Comparison of ENCODE assay signal across 8 mouse cellular contexts in the genomic region with DNA sequence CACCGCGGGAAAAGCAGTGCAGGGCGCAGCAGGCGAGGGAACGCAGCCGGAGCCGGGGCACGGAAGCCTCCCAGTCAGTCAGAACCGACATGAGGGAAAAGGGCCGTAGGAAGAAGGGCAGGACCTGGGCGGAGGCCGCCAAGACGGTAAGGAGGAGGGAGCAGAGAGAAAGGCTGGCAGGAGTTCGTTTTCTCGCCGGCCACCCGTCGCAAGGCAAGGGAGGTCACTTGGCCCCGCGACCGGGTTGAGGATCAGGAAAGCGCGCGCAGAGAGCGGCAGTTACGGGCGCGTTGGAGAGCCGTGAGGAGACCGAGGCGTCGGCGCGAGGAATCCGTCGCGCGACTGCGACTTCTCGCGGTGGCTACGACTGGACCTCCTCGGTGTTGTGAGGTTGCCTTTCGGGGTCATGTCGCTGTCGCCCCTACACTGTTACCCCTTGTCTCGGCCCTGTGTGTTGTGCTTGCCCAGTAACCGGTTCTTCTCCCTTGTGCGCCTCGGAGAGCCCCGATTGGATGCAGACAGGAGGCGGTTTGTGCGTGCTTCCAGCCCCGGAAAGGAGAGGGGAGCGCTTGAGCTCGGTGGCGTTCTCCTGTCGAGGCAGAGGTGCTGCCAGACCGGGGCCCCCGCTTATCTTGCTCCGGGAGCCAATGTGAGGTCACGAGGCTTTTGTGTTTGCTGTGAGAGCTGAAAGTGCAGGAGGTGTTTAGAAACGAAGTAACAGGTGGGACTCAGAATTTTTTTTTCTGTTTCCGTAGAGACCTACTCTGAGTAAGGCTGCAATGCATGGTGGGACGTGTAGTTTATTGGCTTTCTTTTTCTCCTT. TPM values are rescaled to one million over a fixed set of nuclear protein-coding genes. Genes with fewer than 3 reads are reported as not detected.
A peak's percentile ranks its signal among the peaks of the same experiment; 100 is the strongest.
DNase-seq lines count a peak whose midpoint lies in the region; ATAC-seq lines count a peak whose summit lies in the region.

No protein-coding gene starts in this region.

- peaks cover 25% of the 10 kb centered on the region for H3K36me3 ChIP-seq in embryonic facial prominence, embryonic 10.5 days (replicated peaks)
- H3K36me3 ChIP-seq in intestine, embryonic 16.5 days (ENCODE audit: control insufficient read depth, insufficient read depth, low read length) = no peaks in the 10 kb centered on the region
- H3K36me3 ChIP-seq in midbrain, embryonic 11.5 days (ENCODE audit: control insufficient read depth, insufficient read depth, low read length) = 0 out of 2 replicates have a peak, but pooled peaks cover 2% of the 10 kb centered on the region

- DNase-seq in adrenal gland, postnatal 14 days = peak; percentile 83
- DNase-seq in embryonic facial prominence, embryonic 10.5 days (ENCODE audit: low spot score) = peak; percentile 80
- peak; percentile 51 for DNase-seq in gonadal fat pad, adult 2 months (ENCODE audit: low read depth)
- peak; percentile 58 for DNase-seq in left cerebral cortex, postnatal 4 days
- DNase-seq in midbrain, embryonic 11.5 days (ENCODE audit: low spot score, missing footprints) = peak; percentile 97
- peak; percentile 66 for DNase-seq in right cerebral cortex, postnatal 4 days
- peak; percentile 84 for DNase-seq in yolk sac, embryonic 10.5 days (ENCODE audit: low spot score)

- ATAC-seq in intestine, embryonic 16.5 days = peak; percentile 55
- peak; percentile 66 for ATAC-seq in midbrain, embryonic 11.5 days (ENCODE audit: low FRiP score)

- H3K4me3 ChIP-seq in embryonic facial prominence, embryonic 10.5 days = peak overlapping the region; percentile 93
- peak overlapping the region; percentile 99 for H3K4me3 ChIP-seq in intestine, embryonic 16.5 days (ENCODE audit: low read length)
- H3K4me3 ChIP-seq in midbrain, embryonic 11.5 days (ENCODE audit: low read depth, low read length) = peak overlapping the region; percentile 92

- intact Hi-C loops in left cerebral cortex, postnatal 4 days (cut with DNase I) = no loop called here

- no peaks in the 10 kb centered on the region for H3K27me3 ChIP-seq in embryonic facial prominence, embryonic 10.5 days (replicated peaks; ENCODE audit: low read depth, poor library complexity, severe bottlenecking)
- no peaks in the 10 kb centered on the region for H3K27me3 ChIP-seq in intestine, embryonic 16.5 days (replicated peaks; ENCODE audit: control insufficient read depth, insufficient read depth, low read length)
- no peaks in the 10 kb centered on the region for H3K27me3 ChIP-seq in midbrain, embryonic 11.5 days (ENCODE audit: control insufficient read depth, insufficient read depth, low read length)

- H3K9ac ChIP-seq in intestine, embryonic 16.5 days (ENCODE audit: low read depth, low read length) = peak overlapping the region; percentile 90
- H3K9ac ChIP-seq in midbrain, embryonic 11.5 days (ENCODE audit: low read length) = peak overlapping the region; percentile 93

- peak overlapping the region; percentile 46 for H3K4me2 ChIP-seq in intestine, embryonic 16.5 days (ENCODE audit: low read depth, low read length)
- peak overlapping the region; percentile 82 for H3K4me2 ChIP-seq in midbrain, embryonic 11.5 days

- WGBS in embryonic facial prominence, embryonic 10.5 days = under 1% methylated on average over 65 of the region's 65 CpGs
- WGBS in intestine, embryonic 16.5 days = under 1% methylated on average over 63 of the region's 65 CpGs
- WGBS in midbrain, embryonic 11.5 days = under 1% methylated on average over 64 of the region's 65 CpGs

- no peaks in the 10 kb centered on the region for H3K9me3 ChIP-seq in embryonic facial prominence, embryonic 10.5 days
- H3K9me3 ChIP-seq in intestine, embryonic 16.5 days (ENCODE audit: control insufficient read depth, low read length) = no peaks in the 10 kb centered on the region
- H3K9me3 ChIP-seq in midbrain, embryonic 11.5 days (ENCODE audit: control insufficient read depth, low read length) = no peaks in the 10 kb centered on the region

- H3K27ac ChIP-seq in embryonic facial prominence, embryonic 10.5 days (replicated peaks) = peak overlapping the region; percentile 97
- peak overlapping the region; percentile 99 for H3K27ac ChIP-seq in intestine, embryonic 16.5 days (ENCODE audit: low read length)
- H3K27ac ChIP-seq in midbrain, embryonic 11.5 days (ENCODE audit: low read depth, low read length) = peak overlapping the region; percentile 88

- peaks cover 22% of the 10 kb centered on the region for H3K4me1 ChIP-seq in embryonic facial prominence, embryonic 10.5 days
- H3K4me1 ChIP-seq in intestine, embryonic 16.5 days (ENCODE audit: control insufficient read depth, insufficient read depth, low read length) = peaks cover 9% of the 10 kb centered on the region; the same call in 1 of the 2 replicates
- peaks cover 6% of the 10 kb centered on the region; the same call in 1 of the 2 replicates for H3K4me1 ChIP-seq in midbrain, embryonic 11.5 days (ENCODE audit: control insufficient read depth, insufficient read depth, low read length)

RNA-seq across cellular contexts. Expression of a gene that starts 0.6 kb away (rescaled TPM):
- total RNA-seq in adrenal gland, postnatal 14 days (2021) = 34.7 and 38.2 TPM in 2 replicates
- 17.3 and 17.9 TPM in 2 replicates for polyA plus RNA-seq in embryonic facial prominence, embryonic 10.5 days (2016; fragmentation: Nextera tagmentation; extraction: Ambion mirVana)
- 9.3 and 9.6 TPM in 2 replicates for polyA plus RNA-seq in gonadal fat pad, adult 2 months (2012; rRNA removed)
- polyA plus RNA-seq in intestine, embryonic 16.5 days (2015; fragmentation: Nextera tagmentation; extraction: Ambion mirVana) = 14.4 and 17.8 TPM in 2 replicates
- total RNA-seq in left cerebral cortex, postnatal 4 days (2021) = 10 to 100 TPM; 26.1 to 26.7 TPM
- polyA plus RNA-seq in midbrain, embryonic 11.5 days (2014; fragmentation: Nextera tagmentation; extraction: Ambion mirVana) = 13.8 and 17.1 TPM in 2 replicates

Comparison
In these comparisons a context has a peak if more than half of its experiments do, and no peak if none do; other contexts are left out.
1. Peak in every context shown above with its lines: DNase-seq, ATAC-seq, H3K4me3 ChIP-seq and H3K27ac ChIP-seq.